Mouse (Mus musculus) lung, adult 2 months (tissue): ENCODE results near the gene Mepce.

Source experiments
- CTCF ChIP-seq: fragments of 200-500 bp; IDR thresholded peaks from 2 replicates; pipeline ENCODE4 v1.5.1; 2011; ENCODE audit warnings: mild to moderate bottlenecking, low read length, control low read depth; ENCODE audit not compliant: insufficient read depth
- POLR2A ChIP-seq: fragments of 200-500 bp; IDR thresholded peaks from 2 replicates; pipeline ENCODE4 v1.6.1; 2011; ENCODE audit warnings: low read depth, mild to moderate bottlenecking, control low read depth, low read length, borderline replicate concordance; ENCODE audit errors: extremely low read depth

DNA sequence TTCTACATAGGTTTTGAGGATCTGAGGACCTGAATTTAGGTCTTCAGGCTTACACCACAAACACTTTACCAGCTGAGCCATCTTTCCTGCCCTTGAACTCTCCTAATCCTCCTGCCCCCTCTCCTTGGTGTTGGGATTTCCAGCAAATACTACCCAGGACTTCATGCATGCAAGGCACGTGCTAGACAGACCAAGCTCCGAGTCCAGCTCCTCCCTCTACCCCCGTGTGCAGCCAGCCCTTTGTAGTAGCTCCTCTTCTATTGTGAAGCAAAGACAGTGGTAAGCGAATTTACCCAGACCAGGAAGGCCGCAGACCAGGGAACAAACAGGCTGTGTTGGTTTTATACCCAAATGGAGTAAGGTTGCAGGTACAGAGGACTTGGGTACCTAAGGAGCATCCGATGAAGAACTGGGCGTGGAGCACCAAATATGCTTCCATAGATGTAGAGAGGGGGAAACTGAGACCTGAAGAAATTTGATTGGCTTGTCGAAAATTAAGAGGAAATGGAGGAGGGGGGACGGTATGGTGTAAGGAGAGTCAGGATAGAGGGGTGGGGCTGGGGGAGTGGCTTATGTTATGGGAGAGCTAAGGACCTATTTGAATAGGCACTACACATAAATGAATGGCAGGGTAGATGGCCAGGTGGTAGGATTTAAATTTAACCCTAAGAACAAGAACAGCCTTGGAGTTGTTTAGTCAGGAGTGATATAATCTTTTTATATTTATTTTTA lies 22.7 kb downstream of the Mepce start:
- TF ChIP-seq CTCF (no peak), POLR2A (no peak)
